Mouse (Mus musculus) forebrain, postnatal 0 days (tissue): ENCODE results near the gene Dnal1. TPM values are rescaled to one million over a fixed set of nuclear protein-coding genes. Genes with fewer than 3 reads are reported as not detected.

ENCODE experiments used
- ATAC-seq: fragments of 200-750 bp; cut with Nextera tagmentation; 2 replicates; pipeline ENCODE4 v1.8.0; 2017; ENCODE audit warnings: mild to moderate bottlenecking, moderate library complexity
- DNase-seq: peaks from one replicate; pipeline ENCODE4 v3.0.0-alpha.2; 2015
- H3K27ac ChIP-seq: fragments of 300-500 bp; sonication (generic); 2 replicates; pipeline ENCODE4 v1.5.1; 2014; ENCODE audit warnings: low read depth, mild to moderate bottlenecking, antibody characterized with exemption, low read length, moderate library complexity, mixed read lengths
- H3K27me3 ChIP-seq: fragments of 300-500 bp; sonication (generic); 2 replicates; pipeline ENCODE4 v1.6.1; 2014; ENCODE audit warnings: mild to moderate bottlenecking, low read length, mixed read lengths; ENCODE audit not compliant: insufficient read depth
- H3K36me3 ChIP-seq: fragments of 300-500 bp; sonication (generic); 2 replicates; pipeline ENCODE4 v1.6.1; 2014; ENCODE audit warnings: mild to moderate bottlenecking, moderate library complexity; ENCODE audit not compliant: insufficient read depth
- H3K4me1 ChIP-seq: fragments of 300-500 bp; sonication (generic); 2 replicates; pipeline ENCODE4 v1.6.1; 2014; ENCODE audit warnings: antibody characterized with exemption; ENCODE audit not compliant: insufficient read depth
- H3K4me2 ChIP-seq: fragments of 300-500 bp; sonication (generic); 2 replicates; pipeline ENCODE4 v1.6.1; 2014; ENCODE audit warnings: low read depth, mild to moderate bottlenecking, moderate library complexity
- H3K4me3 ChIP-seq: fragments of 300-500 bp; sonication (generic); 2 replicates; pipeline ENCODE4 v1.5.1; 2014; ENCODE audit warnings: low read depth, low read length, mixed read lengths
- H3K9ac ChIP-seq: fragments of 300-500 bp; sonication (generic); 2 replicates; pipeline ENCODE4 v1.6.1; 2014; ENCODE audit warnings: mild to moderate bottlenecking
- H3K9me3 ChIP-seq: fragments of 300-500 bp; sonication (generic); 2 replicates; pipeline ENCODE4 v1.6.1; 2016; ENCODE audit warnings: low read length
- CTCF ChIP-seq: sonication (generic); IDR thresholded peaks from 2 replicates; pipeline ENCODE4 v1.5.1; 2016; ENCODE audit warnings: antibody characterized with exemption, control low read depth, low read depth
- WGBS: fragments of 180-500 bp; shearing (Covaris S2); extraction: QIAGEN DNeasy Blood & Tissue Kit; methylation state at CpG from one replicate; pipeline ENCODE4 v1.1.7; 2014; 5-methylcytosine and 5-hydroxymethylcytosine counted together
- polyA plus RNA-seq: library from polyadenylated mRNA; unstranded; fragments of >200 nt; fragmentation: Nextera tagmentation; extraction: Ambion mirVana; gene quantifications from 2 replicates; pipeline ENCODE4 v1.2.1, GENCODE M21; 2015
- total RNA-seq: library from RNA; depleted of rRNA; stranded (reverse); fragments of >200 nt; gene quantifications from 2 replicates; pipeline ENCODE4 v1.2.3, GENCODE M21; 2014

Dnal1 gene
- total and polyA plus RNA-seq, 2 experiments from 2014 or later, result 13.5 to 20.3 TPM

DNA sequence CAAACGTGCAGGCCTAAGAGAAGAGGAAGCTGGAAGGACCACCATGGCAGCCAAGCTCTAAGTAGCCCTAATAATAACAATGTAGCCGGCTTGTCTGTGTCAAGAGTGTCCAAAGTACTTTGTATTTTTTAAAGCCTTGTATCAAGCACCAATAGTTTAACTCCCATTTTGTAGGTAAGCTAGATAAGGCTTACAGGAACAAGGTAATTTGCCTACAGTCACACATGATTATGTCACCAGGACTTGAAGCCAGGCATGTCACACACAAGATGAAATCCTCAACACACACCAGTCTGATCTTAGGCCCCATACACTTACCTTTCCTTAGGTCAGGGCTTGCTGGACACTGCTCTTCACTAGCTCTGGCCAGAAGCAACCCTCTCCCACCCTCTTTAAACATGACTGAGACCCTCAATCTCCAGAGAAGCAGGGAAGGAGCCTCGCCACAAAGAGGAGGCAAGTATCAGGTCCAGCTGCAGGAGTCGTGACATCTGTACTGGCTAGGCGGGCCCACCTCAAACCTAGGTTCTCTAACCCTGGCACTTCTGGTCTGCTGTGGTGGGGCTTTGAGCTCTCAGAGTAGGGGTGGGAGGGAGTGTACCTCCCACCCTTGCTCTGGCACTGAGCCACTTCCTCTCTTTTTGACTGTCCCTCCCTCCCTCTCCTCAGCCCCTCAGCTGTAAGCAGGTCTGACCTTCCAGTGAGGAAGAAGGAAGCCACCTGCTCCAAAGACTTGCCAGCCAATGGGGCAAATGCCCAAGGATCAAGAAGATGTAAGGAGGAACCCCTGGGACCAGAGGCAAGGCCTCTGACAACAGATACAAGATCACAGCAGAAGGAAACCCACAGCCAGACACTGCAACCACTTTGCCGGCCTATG is 63.0 kb downstream of the Dnal1 start:
- Histone ChIP-seq H3K4me2 (no peak overlapping the region), H3K9me3 (no peaks in the 10 kb centered on the region), H3K27ac (peak overlapping the region; percentile 95), H3K27me3 (no peaks in the 10 kb centered on the region), H3K9ac (peak overlapping the region; percentile 65; the same call in 1 of the 2 replicates), H3K4me1 (peaks cover 28% of the 10 kb centered on the region), H3K36me3 (peaks cover 15% of the 10 kb centered on the region), H3K4me3 (no peak overlapping the region)
- no peak for TF ChIP-seq CTCF
- no peak for ATAC-seq
- 50% methylated on average over 6 of the region's 6 CpGs for WGBS
- DNase-seq, result no peak

DNA sequence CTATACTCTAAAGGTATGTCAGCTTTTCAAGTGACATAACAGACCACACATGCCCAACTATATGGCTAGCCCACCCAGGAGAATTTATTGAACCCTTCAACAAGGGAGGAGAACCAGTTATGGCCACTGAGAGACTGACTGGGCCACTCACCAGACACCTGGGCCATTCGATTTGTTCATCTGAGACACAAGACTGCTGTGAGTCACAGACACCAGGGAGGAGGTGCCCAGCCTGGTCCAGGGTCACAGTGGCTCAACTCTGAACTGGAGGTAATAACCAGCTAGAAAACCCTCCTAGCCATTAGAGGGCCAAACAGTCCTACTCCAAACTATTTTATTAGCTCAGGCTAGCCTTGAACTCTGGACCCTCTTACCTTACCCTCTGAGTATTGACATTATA is 63.9 kb downstream of the Dnal1 start:
- Histone ChIP-seq H3K9ac (no peak overlapping the region), H3K27me3 (no peaks in the 10 kb centered on the region), H3K4me1 (peaks cover 28% of the 10 kb centered on the region), H3K4me3 (no peak overlapping the region), H3K36me3 (peaks cover 8% of the 10 kb centered on the region; the same call in 1 of the 2 replicates), H3K4me2 (no peak overlapping the region), H3K27ac (no peak overlapping the region), H3K9me3 (no peaks in the 10 kb centered on the region)
- DNase-seq (no peak), ATAC-seq (no peak)
- no peak for TF ChIP-seq CTCF
- 68% methylated on average over 1 of the region's 1 CpGs for WGBS

DNA sequence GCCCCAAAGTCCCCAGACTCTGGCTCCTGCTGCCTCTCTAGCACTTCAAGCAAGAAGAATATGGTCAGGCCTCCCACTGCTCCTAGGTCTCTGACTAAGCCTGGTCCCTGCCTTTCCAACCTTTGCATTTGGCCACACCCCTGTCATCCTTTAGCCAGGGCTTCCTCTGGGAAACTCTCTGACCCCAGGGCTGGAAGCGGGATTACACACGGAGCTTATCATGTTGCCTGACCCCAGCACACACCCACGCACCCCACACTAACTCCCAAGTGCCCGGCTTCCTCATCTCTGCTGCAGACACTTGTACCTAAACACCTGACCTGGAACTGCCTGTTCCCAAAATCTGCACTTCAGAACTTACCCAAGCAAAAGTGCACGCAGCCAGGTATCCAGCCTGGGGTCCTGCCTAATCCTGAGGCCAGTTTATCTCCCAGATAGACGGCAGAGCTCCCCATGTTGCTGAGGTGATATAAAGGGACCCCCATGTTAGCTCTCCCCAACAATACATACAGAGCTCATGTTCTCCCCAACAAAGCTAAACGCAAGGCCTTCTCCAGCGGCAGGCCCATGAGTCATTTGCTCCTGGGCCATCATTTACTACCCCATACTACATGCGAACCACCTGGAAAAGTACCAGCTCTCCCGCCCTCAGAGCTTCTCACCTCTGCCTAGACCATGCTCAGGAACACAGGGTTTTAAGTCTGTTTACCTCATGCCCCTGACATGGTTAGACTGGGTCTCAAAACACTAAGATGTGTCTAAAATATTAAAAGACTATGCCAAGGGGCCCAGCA is 64.7 kb downstream of the Dnal1 start:
- H3K9me3 ChIP-seq, result no peaks in the 10 kb centered on the region
- no peak for ATAC-seq
- no peak overlapping the region for H3K9ac ChIP-seq
- 74% methylated on average over 10 of the region's 10 CpGs for WGBS
- peaks cover 28% of the 10 kb centered on the region for H3K4me1 ChIP-seq
- H3K36me3 ChIP-seq, result 0 out of 2 replicates have a peak, but pooled peaks cover 1% of the 10 kb centered on the region
- DNase-seq, result no peak
- no peak overlapping the region for H3K4me3 ChIP-seq
- TF ChIP-seq CTCF, result no peak
- H3K27ac ChIP-seq, result no peak overlapping the region
- H3K4me2 ChIP-seq, result no peak overlapping the region
- H3K27me3 ChIP-seq, result no peaks in the 10 kb centered on the region

DNA sequence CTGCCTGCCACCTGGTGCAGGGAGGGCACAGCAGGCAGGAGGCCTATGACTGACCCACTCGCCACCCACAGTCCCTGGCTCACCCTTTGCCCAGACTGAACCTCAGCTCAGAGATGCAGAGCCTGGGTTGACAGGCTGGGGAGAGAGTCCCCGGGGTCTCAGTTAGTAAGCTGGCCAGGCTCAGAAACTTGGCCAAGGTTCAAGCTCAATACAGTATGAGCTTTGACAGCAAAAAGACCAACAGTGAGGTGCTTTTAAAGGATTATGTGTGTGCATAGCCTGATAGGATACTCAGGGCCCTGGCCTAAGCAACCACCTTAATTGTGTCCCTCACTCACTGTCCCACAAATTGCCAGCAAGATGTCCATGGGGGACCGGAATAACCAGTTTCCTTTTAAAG is 65.9 kb downstream of the Dnal1 start:
- Histone ChIP-seq H3K27me3 (no peaks in the 10 kb centered on the region), H3K4me2 (no peak overlapping the region), H3K9me3 (no peaks in the 10 kb centered on the region), H3K4me1 (peaks cover 28% of the 10 kb centered on the region), H3K9ac (no peak overlapping the region), H3K4me3 (no peak overlapping the region), H3K36me3 (no peaks in the 10 kb centered on the region), H3K27ac (no peak overlapping the region)
- TF ChIP-seq CTCF, result no peak
- no peak for ATAC-seq
- no peak for DNase-seq
- 33% methylated on average over 3 of the region's 3 CpGs for WGBS

DNA sequence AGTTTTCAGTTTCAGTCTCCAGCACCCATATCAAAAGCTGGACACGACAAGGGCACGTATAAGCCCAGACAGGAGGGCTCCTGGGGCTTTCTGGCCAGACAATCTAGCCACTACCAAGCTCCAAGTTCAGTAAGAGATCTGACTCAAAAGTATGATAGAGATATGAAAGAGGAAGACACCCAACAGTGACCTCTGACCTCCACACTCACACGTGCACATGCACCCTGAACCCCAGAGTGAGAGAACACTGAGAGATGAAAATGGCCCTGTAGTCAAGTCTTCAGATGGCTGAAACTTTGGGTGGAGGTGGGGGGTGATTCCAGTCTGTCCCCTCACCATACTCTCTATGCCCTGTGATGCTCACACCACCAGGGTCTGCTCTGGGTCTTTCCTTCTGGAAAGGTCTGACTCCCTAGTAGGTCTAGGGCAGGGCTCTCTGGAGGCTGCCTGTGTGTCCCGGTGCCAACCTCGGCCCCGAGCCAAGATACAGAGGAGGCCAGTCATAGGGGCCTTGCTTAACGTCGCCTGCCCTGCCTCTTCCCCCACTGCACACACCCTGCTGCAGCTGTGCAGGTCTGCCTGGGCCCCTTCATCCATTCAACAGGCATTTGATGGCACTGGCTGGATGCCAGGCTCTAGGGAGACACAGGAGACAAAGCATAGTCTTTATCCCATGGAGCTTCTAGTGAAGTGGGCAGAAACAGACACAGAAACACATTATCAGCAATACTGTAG is 66.7 kb downstream of the Dnal1 start:
- H3K9ac ChIP-seq, result no peak overlapping the region
- ATAC-seq, result peak; percentile 65
- peaks cover 27% of the 10 kb centered on the region for H3K4me1 ChIP-seq
- no peak overlapping the region for H3K4me3 ChIP-seq
- H3K27ac ChIP-seq, result no peak overlapping the region
- H3K9me3 ChIP-seq, result no peaks in the 10 kb centered on the region
- DNase-seq, result peak; percentile 52
- H3K4me2 ChIP-seq, result no peak overlapping the region
- 0 out of 2 replicates have a peak, but pooled peaks have one; percentile 8 for TF ChIP-seq CTCF
- WGBS, result 42% methylated on average over 8 of the region's 8 CpGs
- H3K36me3 ChIP-seq, result no peaks in the 10 kb centered on the region
- H3K27me3 ChIP-seq, result no peaks in the 10 kb centered on the region

DNA sequence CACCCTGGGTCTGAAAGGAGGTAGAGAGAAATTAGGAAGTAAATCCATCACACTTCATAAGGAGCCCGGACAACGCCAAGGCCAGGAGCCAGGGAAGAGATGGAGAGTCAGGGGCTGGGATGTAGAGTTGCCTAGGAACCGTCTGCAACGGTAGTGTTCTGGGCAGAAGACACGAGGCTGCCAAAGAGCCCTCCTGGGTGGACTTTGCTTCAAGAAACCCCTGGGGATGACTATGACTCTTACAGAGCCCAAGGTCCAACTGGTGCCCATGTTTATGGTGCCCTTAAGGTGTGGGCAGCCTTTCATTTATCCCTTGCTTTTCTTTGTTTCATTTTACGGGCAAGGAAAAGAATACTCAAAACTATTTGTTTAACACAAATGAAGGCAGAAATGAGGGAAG is 67.8 kb downstream of the Dnal1 start:
- Histone ChIP-seq H3K27ac (no peak overlapping the region), H3K27me3 (no peaks in the 10 kb centered on the region), H3K4me3 (no peak overlapping the region), H3K9ac (no peak overlapping the region), H3K4me1 (peaks cover 16% of the 10 kb centered on the region), H3K4me2 (no peak overlapping the region), H3K36me3 (no peaks in the 10 kb centered on the region), H3K9me3 (no peaks in the 10 kb centered on the region)
- ATAC-seq, result no peak
- WGBS, result 36% methylated on average over 6 of the region's 6 CpGs
- no peak for DNase-seq
- no peak for TF ChIP-seq CTCF
